Mouse (Mus musculus): ENCODE data around the gene Dzip3. TPM values are rescaled to one million over a fixed set of nuclear protein-coding genes. Genes with fewer than 3 reads are reported as not detected.

Dzip3 gene
- 50.6 and 53.4 TPM in 2 replicates for polyA plus RNA-seq (2016; fragmentation: Nextera tagmentation; extraction: Ambion mirVana)

DNA sequence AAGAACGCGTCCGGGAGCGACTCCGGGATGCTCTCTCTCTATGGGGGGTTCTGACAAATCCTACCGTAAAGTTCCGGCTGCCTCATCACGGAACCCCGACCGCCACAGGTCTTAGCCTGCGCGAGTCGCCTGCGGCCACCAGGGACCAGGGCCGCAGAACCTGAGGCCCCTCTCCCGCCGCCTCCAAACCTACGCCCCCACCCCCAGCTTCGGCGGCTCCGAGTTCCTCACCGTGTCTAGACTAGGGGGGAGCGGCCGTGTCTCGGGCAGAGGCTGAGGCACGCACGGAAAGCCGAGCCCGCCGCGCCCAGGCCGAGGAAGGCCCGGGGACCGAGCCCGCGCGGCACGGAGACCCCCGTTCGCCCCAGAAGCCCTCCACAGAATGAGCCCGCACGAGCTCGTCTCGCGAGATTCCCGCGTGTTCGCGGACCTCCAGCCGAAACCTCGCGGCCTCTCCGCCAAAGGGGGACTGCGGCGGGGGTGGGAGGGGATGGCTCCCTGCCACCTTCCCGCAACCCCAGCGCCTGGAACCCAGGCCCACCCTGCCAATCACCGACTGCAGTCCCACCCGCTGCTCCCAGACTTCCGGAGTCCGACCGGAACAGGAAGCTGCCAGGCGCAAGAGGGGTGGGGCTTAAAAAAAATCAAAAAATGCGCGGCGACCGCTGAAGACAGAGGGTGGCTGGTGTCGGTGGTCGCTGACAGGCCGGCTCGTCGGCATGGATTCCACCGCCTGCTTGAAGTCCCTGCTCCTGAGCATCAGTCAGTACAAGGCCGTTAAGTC, at the start of gene Dzip3, which contains the start of gene Cip2a:
Gene Dzip3 (minus strand): TSS at position 607 of the 784 bp plus-strand sequence.
Gene Cip2a (plus strand): TSS at position 627 of the 784 bp plus-strand sequence.
- peak; percentile 99 for ATAC-seq (ENCODE audit: low FRiP score)
- Histone ChIP-seq H3K27me3 (no peaks in the 10 kb centered on the region), H3K4me2 (peak within 1 kb of the TSS; percentile 71), H3K27ac (peak within 1 kb of the TSS; percentile 96), H3K4me1 (peaks cover 19% of the 10 kb centered on the region), H3K9ac (peak within 1 kb of the TSS; percentile 97), H3K9me3 (no peaks in the 10 kb centered on the region), H3K36me3 (replicated peaks) (peaks cover 12% of the 10 kb centered on the region; the same call in 1 of the 2 replicates), H3K4me3 (replicated peaks) (peak within 1 kb of the TSS; percentile 85)
- under 1% methylated on average over 74 of the region's 74 CpGs for whole genome bisulfite sequencing

- 85% methylated on average over 3 of the region's 3 CpGs for WGBS
- Histone ChIP-seq H3K27me3 (no peaks in the 10 kb centered on the region), H3K4me1 (no peaks in the 10 kb centered on the region), H3K4me3 (replicated peaks) (no peak overlapping the region), H3K27ac (no peak overlapping the region), H3K36me3 (replicated peaks) (no peaks in the 10 kb centered on the region), H3K9me3 (no peaks in the 10 kb centered on the region), H3K9ac (no peak overlapping the region), H3K4me2 (no peak overlapping the region)
- no peak for ATAC-seq (ENCODE audit: low FRiP score)
Measured at GRCm38 (mm10) chr16:49040554-49041221, 46.7 kb upstream of the Dzip3 start.

DNA sequence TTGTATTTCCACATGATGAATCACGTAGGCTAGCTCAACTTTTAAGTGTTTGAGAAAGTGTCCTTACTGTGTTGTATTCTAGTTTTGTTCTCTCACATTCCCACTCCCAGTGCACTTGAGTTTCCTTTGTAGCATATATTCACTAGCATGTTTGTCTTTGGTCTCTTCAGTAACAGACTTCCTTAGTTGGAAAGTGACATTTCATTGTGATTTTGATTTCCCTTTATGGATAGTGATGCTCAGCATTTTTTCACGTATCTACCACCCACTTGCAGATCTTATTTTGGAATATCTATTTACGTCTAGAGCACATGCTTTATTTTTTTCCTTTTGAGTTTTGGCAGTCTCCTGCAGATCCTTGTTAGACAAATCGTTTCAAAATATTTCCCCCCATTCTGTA, 43.8 kb upstream of the Dzip3 start:
- WGBS, result 81% methylated on average over 4 of the region's 4 CpGs

GRCm38 (mm10) chr16:49035852-49036251, 41.9 kb upstream of the Dzip3 start:
- no peaks in the 10 kb centered on the region for H3K27me3 ChIP-seq
- no peak; the same call in 1 of the 2 replicates for ATAC-seq (ENCODE audit: low FRiP score)

More for the DNA sequence above, 43.8 kb upstream of the Dzip3 start:
- no peaks in the 10 kb centered on the region for H3K9me3 ChIP-seq
- H3K4me1 ChIP-seq, result no peaks in the 10 kb centered on the region
- H3K9ac ChIP-seq, result no peak overlapping the region
- no peak for ATAC-seq (ENCODE audit: low FRiP score)
- no peak overlapping the region for H3K27ac ChIP-seq
- H3K4me2 ChIP-seq, result no peak overlapping the region
- H3K4me3 ChIP-seq (replicated peaks), result no peak overlapping the region
- H3K36me3 ChIP-seq (replicated peaks), result no peaks in the 10 kb centered on the region
- no peaks in the 10 kb centered on the region for H3K27me3 ChIP-seq

DNA sequence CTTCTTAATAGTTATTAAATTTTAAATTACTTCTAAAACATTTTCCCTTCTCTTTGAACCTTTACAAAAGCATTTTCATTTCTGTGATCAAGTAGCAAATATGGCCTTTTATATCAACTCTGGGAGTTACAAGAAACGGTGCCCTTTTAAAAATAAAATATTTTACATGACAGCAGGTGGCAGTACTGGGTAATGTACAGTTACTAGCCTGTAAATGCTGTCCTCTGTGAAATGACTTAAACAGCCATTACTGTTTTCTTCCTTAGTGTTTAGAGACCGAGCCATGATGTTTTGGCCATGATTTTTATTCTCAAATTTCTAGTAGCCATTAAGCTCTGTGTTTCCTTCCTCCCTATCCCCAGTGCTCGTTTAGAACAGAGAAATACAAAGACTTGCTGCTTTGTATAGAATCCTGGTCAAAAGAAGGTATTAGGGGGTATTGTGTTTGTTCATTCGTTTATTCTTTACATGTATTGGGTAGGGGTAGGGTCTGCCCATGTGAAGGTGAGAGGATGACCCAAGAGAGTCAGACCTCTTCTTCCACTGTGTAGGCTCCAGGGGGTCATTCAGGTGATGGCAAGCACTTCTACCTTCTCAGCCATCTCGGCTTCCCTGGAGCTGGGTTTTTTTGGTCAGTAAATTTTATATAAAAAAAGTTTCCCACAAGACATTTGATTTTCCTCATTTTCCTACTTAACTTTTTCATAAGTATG, 22.8 kb upstream of the Dzip3 start:
- 47% methylated on average over 5 of the region's 5 CpGs for WGBS
- H3K36me3 ChIP-seq (replicated peaks), result peaks cover 23% of the 10 kb centered on the region
- no peaks in the 10 kb centered on the region for H3K9me3 ChIP-seq
- ATAC-seq (ENCODE audit: low FRiP score), result no peak
- no peak overlapping the region for H3K4me2 ChIP-seq
- H3K4me1 ChIP-seq, result no peaks in the 10 kb centered on the region
- H3K27me3 ChIP-seq, result no peaks in the 10 kb centered on the region
- H3K9ac ChIP-seq, result no peak overlapping the region
- H3K27ac ChIP-seq, result no peak overlapping the region
- no peak overlapping the region for H3K4me3 ChIP-seq (replicated peaks)

More at GRCm38 (mm10) chr16:49035852-49036251, 41.9 kb upstream of the Dzip3 start:
- 62% methylated on average over 4 of the region's 4 CpGs for WGBS
- no peaks in the 10 kb centered on the region for H3K4me1 ChIP-seq
- no peak overlapping the region for H3K4me3 ChIP-seq (replicated peaks)
- no peak overlapping the region for H3K9ac ChIP-seq
- H3K36me3 ChIP-seq (replicated peaks), result no peaks in the 10 kb centered on the region
- H3K27ac ChIP-seq, result no peak overlapping the region
- no peak overlapping the region for H3K4me2 ChIP-seq
- no peaks in the 10 kb centered on the region for H3K9me3 ChIP-seq

DNA sequence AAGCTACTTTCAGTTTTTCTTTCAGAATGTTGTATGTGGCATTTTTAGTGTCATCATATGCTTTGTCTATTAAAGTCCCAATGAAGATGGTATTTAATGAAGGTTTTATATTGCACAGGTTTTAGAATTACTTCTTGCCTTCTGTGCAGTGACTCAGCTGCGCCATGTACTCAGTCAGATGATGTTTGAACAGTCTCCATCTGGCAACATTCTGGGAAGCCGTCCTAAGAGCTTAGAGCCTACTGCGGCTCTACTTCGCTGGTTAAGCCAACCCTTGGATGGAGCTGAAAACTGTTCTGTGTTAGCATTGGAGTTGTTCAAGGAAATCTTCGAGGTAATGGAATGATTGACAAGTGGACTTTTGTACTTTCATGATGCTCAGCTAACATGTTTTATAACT, 10.2 kb upstream of the Dzip3 start:
- H3K9ac ChIP-seq, result no peak overlapping the region
- H3K4me2 ChIP-seq, result no peak overlapping the region
- no peak overlapping the region for H3K4me3 ChIP-seq (replicated peaks)
- WGBS, result 92% methylated on average over 5 of the region's 5 CpGs
- no peaks in the 10 kb centered on the region for H3K4me1 ChIP-seq
- H3K27ac ChIP-seq, result no peak overlapping the region
- no peaks in the 10 kb centered on the region for H3K9me3 ChIP-seq
- ATAC-seq (ENCODE audit: low FRiP score), result no peak
- peaks cover 40% of the 10 kb centered on the region for H3K36me3 ChIP-seq (replicated peaks)
- no peaks in the 10 kb centered on the region for H3K27me3 ChIP-seq

- Histone ChIP-seq H3K9ac (peak overlapping the region; percentile 97), H3K9me3 (no peaks in the 10 kb centered on the region), H3K4me1 (peaks cover 19% of the 10 kb centered on the region), H3K4me3 (replicated peaks) (peak overlapping the region; percentile 85), H3K36me3 (replicated peaks) (peaks cover 16% of the 10 kb centered on the region), H3K27me3 (no peaks in the 10 kb centered on the region), H3K4me2 (peak overlapping the region; percentile 71), H3K27ac (peak overlapping the region; percentile 66; the same call in 1 of the 2 replicates)
- WGBS, result under 1% methylated on average over 18 of the region's 18 CpGs
- no peak for ATAC-seq (ENCODE audit: low FRiP score)
Measured at GRCm38 (mm10) chr16:48994343-48994693, 353 bp upstream of the Dzip3 start.

DNA sequence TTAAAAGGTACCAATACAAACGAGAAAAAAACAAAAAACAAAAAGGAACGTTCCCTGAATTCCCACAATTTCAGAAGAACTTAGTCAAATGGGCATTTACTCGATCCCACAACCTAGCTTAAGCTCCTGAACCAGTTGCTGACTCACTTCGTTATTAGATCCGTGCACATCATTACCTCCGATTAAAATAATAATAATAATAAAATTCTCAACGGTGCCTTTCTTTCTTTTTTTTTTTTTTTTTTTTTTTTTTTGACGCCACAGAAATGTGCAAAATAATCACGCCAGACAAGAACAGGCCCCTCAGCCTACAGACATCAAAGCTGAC, 770 bp downstream of the Dzip3 start:
- peak overlapping the region; percentile 85 for H3K4me3 ChIP-seq (replicated peaks)

DNA sequence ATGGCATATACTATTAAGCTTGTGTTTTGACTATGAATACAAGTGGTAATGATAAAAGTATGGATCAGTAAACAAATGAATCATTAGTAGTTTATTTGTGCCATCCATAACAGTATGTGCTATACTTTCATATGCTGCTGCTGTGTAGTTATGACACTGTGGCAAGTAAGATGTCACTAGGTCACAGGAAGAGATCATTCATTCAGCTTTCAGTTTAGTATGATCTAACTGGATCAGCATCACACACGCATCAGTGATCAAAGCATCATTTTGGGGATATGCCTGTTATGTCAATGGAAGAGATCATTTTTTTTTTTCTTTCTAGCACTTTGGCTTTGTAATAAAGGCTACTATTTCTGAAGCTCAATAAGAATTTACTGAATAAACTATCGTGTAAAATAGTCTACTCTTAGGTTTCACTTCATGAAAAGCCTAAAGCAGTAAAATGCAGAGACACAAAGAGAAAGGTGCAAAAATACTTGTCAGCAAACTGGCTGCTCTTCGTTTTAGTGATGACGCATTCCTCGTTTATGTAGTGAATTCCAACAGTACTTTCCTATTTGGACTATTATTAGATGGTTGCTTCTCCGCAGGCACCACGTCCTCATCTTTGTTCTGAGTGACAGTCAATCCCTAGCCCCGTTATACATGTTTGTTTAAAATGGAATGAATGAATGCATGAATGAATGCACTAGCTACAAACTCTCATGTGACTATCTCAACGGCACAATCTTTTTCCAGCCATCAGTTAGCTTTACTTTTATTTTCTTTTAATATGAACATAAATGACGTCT, 1.3 kb downstream of the Dzip3 start:
- Histone ChIP-seq H3K4me2 (peak overlapping the region; percentile 61), H3K27ac (no peak overlapping the region), H3K4me1 (peaks cover 19% of the 10 kb centered on the region), H3K36me3 (replicated peaks) (0 out of 2 replicates have a peak, but pooled peaks cover 7% of the 10 kb centered on the region), H3K4me3 (replicated peaks) (peak overlapping the region; percentile 85), H3K9ac (peak overlapping the region; percentile 97), H3K27me3 (no peaks in the 10 kb centered on the region), H3K9me3 (no peaks in the 10 kb centered on the region)
- ATAC-seq (ENCODE audit: low FRiP score), result no peak
- WGBS, result 36% methylated on average over 10 of the region's 10 CpGs

More for the DNA sequence above, 770 bp downstream of the Dzip3 start:
- Histone ChIP-seq H3K4me2 (peak overlapping the region; percentile 61), H3K27me3 (no peaks in the 10 kb centered on the region), H3K9ac (peak overlapping the region; percentile 97), H3K36me3 (replicated peaks) (0 out of 2 replicates have a peak, but pooled peaks cover 7% of the 10 kb centered on the region), H3K4me1 (peaks cover 19% of the 10 kb centered on the region), H3K27ac (peak overlapping the region; percentile 96), H3K9me3 (no peaks in the 10 kb centered on the region)
- 2% methylated on average over 9 of the region's 9 CpGs for WGBS
- no peak for ATAC-seq (ENCODE audit: low FRiP score)

- Histone ChIP-seq H3K36me3 (replicated peaks) (0 out of 2 replicates have a peak, but pooled peaks cover 3% of the 10 kb centered on the region), H3K27me3 (no peaks in the 10 kb centered on the region), H3K27ac (no peak overlapping the region), H3K4me3 (replicated peaks) (no peak overlapping the region), H3K9me3 (no peaks in the 10 kb centered on the region), H3K9ac (no peak overlapping the region), H3K4me1 (peaks cover 7% of the 10 kb centered on the region), H3K4me2 (no peak overlapping the region)
- no peak for ATAC-seq (ENCODE audit: low FRiP score)
Measured at GRCm38 (mm10) chr16:48989700-48990099, 4.3 kb downstream of the Dzip3 start.

- WGBS, result 54% methylated on average over 5 of the region's 5 CpGs
- Histone ChIP-seq H3K27me3 (no peaks in the 10 kb centered on the region), H3K4me1 (no peaks in the 10 kb centered on the region), H3K4me3 (replicated peaks) (no peak overlapping the region), H3K36me3 (replicated peaks) (peaks cover 15% of the 10 kb centered on the region), H3K9ac (no peak overlapping the region), H3K27ac (no peak overlapping the region), H3K9me3 (no peaks in the 10 kb centered on the region), H3K4me2 (no peak overlapping the region)
- ATAC-seq (ENCODE audit: low FRiP score), result no peak
Measured at GRCm38 (mm10) chr16:48985034-48985627, 8.8 kb downstream of the Dzip3 start.
